Mouse (Mus musculus) lung, postnatal 0 days (tissue): ENCODE measurements around the gene Slc38a7. TPM values are rescaled to one million over a fixed set of nuclear protein-coding genes. Genes with fewer than 3 reads are reported as not detected.

Experiments used
- ATAC-seq: fragments of 200-750 bp; cut with Nextera tagmentation; 2 replicates; pipeline ENCODE4 v1.8.0; 2017; ENCODE audit warnings: moderate library complexity
- DNase-seq: peaks from one replicate; pipeline ENCODE4 v3.0.0-alpha.2; 2016; ENCODE audit warnings: low spot score
- H3K27ac ChIP-seq: fragments of 300-500 bp; sonication (generic); 2 replicates; pipeline ENCODE4 v1.5.1; 2014; ENCODE audit warnings: antibody characterized with exemption, mild to moderate bottlenecking, low read length, mixed read lengths
- H3K27me3 ChIP-seq: fragments of 300-500 bp; sonication (generic); replicated peaks from 2 replicates; pipeline ENCODE4 v1.6.1; 2014; ENCODE audit warnings: low read length, mixed read lengths; ENCODE audit not compliant: insufficient read depth
- H3K36me3 ChIP-seq: fragments of 300-500 bp; sonication (generic); 2 replicates; pipeline ENCODE4 v1.6.1; 2014; ENCODE audit warnings: low read length, mixed read lengths; ENCODE audit not compliant: insufficient read depth
- H3K4me1 ChIP-seq: fragments of 300-500 bp; sonication (generic); 2 replicates; pipeline ENCODE4 v1.6.1; 2014; ENCODE audit warnings: antibody characterized with exemption, low read depth, low read length, mixed read lengths; ENCODE audit not compliant: insufficient read depth
- H3K4me2 ChIP-seq: fragments of 300-500 bp; sonication (generic); replicated peaks from 2 replicates; pipeline ENCODE4 v1.6.1; 2014; ENCODE audit warnings: low read depth, mild to moderate bottlenecking, low read length, moderate library complexity, mixed read lengths
- H3K4me3 ChIP-seq: fragments of 300-500 bp; sonication (generic); 2 replicates; pipeline ENCODE4 v1.5.1; 2014; ENCODE audit warnings: low read depth, low read length
- H3K9ac ChIP-seq: fragments of 300-500 bp; sonication (generic); replicated peaks from 2 replicates; pipeline ENCODE4 v1.6.1; 2014; ENCODE audit warnings: low read depth, mild to moderate bottlenecking
- H3K9me3 ChIP-seq: fragments of 300-500 bp; sonication (generic); 2 replicates; pipeline ENCODE4 v1.6.1; 2016; ENCODE audit warnings: low read length, mixed read lengths
- CTCF ChIP-seq: IDR thresholded peaks from 2 replicates; pipeline ENCODE4 v1.5.1; 2016; ENCODE audit warnings: antibody characterized with exemption, mild to moderate bottlenecking
- EP300 ChIP-seq: IDR thresholded peaks from 2 replicates; pipeline ENCODE4 v1.6.1; 2016; ENCODE audit warnings: antibody characterized with exemption, mild to moderate bottlenecking, control low read depth
- WGBS: fragments of 180-500 bp; shearing (Covaris S2); extraction: QIAGEN DNeasy Blood & Tissue Kit; methylation state at CpG from one replicate; pipeline ENCODE4 v1.1.7; 2014; 5-methylcytosine and 5-hydroxymethylcytosine counted together
- polyA plus RNA-seq: library from polyadenylated mRNA; unstranded; fragments of >200 nt; fragmentation: Nextera tagmentation; extraction: Ambion mirVana; gene quantifications from 2 replicates; pipeline ENCODE4 v1.2.1, GENCODE M21; 2015

Slc38a7 gene
- polyA plus RNA-seq, 1 experiment from 2014 or later = 11.6 TPM

DNA sequence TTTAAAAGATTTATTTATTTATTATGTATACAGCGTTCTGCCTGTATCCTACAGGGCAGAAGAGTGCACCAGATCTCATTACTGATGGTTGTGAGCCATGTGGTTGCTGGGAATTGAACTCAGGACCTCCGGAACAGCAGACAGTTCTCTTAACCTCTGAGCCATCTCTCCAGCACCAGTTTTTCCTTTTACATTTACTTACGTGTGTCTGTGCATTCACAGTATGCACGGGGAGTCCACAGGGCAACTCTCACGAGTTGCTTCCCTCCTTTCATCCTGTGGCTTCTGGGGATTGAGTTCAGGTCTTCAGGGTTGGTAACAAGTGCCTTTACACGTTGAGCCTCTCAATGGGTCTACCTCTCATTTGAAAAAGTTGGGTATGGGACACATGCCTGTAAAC, 835 bp upstream of the Slc38a7 start:
- H3K9ac ChIP-seq = no peak overlapping the region
- no peaks in the 10 kb centered on the region for H3K36me3 ChIP-seq
- peaks cover 7% of the 10 kb centered on the region for H3K4me1 ChIP-seq
- DNase-seq (no peak), ATAC-seq (no peak)
- no peaks in the 10 kb centered on the region for H3K27me3 ChIP-seq
- H3K27ac ChIP-seq = no peak overlapping the region
- TF ChIP-seq CTCF (no peak), EP300 (no peak)
- H3K4me2 ChIP-seq = no peak overlapping the region
- no peak overlapping the region for H3K4me3 ChIP-seq
- H3K9me3 ChIP-seq = no peaks in the 10 kb centered on the region
- WGBS = 78% methylated on average over 6 of the region's 6 CpGs

- peak; percentile 89 for DNase-seq
- Histone ChIP-seq H3K9me3 (no peaks in the 10 kb centered on the region), H3K4me3 (no peak overlapping the region; the same call in 1 of the 2 replicates), H3K27me3 (no peaks in the 10 kb centered on the region), H3K9ac (no peak overlapping the region), H3K27ac (no peak overlapping the region; the same call in 1 of the 2 replicates), H3K4me2 (peak overlapping the region; percentile 64), H3K36me3 (0 out of 2 replicates have a peak, but pooled peaks cover 7% of the 10 kb centered on the region), H3K4me1 (peaks cover 7% of the 10 kb centered on the region)
- peak; percentile 46 for TF ChIP-seq CTCF
- no peak for TF ChIP-seq EP300
- 41% methylated on average over 4 of the region's 4 CpGs for whole genome bisulfite sequencing
- ATAC-seq = peak; percentile 70
These were observed 1.0 kb downstream of the Slc38a7 start for GRCm38 (mm10) chr8:95852290-95852689.

DNA sequence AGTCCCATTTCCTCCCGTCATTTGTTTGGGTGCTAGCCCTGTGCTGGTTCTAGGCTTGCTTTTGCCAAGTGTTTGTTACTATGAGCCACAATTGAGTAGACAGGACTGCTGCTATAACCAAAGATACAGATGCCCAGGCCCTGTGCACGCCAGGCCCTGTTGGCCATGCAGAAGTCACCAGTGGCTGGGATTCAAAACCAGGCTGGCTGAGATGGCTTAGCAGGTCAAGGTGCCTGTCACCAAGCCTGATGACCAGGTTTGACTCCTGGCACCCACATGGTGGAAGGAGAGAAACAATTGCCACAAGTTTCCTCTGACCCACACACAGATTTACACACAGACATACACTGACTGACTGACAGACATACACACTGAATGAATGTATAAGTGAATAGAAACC, 3.0 kb downstream of the Slc38a7 start:
- TF ChIP-seq EP300 (no peak), CTCF (no peak)
- no peak for ATAC-seq
- no peak overlapping the region for H3K4me3 ChIP-seq
- H3K27me3 ChIP-seq = no peaks in the 10 kb centered on the region
- peaks cover 7% of the 10 kb centered on the region for H3K4me1 ChIP-seq
- H3K36me3 ChIP-seq = 0 out of 2 replicates have a peak, but pooled peaks cover 7% of the 10 kb centered on the region
- H3K9me3 ChIP-seq = no peaks in the 10 kb centered on the region
- 89% methylated on average over 2 of the region's 2 CpGs for WGBS
- H3K9ac ChIP-seq = no peak overlapping the region
- no peak overlapping the region for H3K4me2 ChIP-seq
- H3K27ac ChIP-seq = no peak overlapping the region
- DNase-seq = no peak

DNA sequence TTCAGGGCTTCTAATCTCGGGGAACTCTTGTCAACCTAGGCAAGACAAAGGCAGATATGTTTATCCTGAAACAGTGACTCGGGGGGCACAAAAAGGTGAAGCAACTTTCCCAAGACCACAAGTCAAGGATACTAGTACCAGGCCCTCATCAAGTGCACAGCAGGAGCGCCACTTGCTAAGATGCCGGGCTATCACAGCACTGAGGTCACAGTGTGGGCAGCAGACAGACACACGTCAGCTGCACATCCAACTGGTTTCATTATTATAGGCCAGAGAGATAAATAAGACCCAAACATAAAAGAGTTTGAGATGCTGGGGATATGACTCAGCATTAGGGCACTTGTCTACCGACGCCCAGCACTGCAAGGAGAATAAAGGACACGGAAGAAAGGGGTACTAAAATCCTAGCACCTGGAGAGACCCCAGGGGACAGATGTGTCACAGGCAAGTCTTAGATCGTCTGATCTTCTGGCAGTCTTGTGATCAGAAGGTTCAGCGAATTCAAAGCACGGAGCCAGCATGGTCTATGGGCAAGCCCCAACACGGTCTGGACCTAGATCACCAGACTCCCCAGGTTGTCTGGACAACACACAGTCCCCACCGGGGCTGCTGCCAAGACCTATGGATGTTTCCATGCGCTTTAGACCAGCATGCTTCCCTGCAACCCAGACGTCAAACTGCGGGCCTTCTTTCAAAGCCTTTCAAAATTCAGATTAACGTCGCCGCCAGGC, 4.4 kb downstream of the Slc38a7 start:
- no peaks in the 10 kb centered on the region for H3K27me3 ChIP-seq
- no peak for TF ChIP-seq CTCF
- no peak for TF ChIP-seq EP300
- 89% methylated on average over 19 of the region's 19 CpGs for WGBS
- peaks cover 7% of the 10 kb centered on the region for H3K4me1 ChIP-seq
- DNase-seq (no peak), ATAC-seq (no peak)
- no peak overlapping the region for H3K9ac ChIP-seq
- no peak overlapping the region for H3K4me2 ChIP-seq
- H3K4me3 ChIP-seq = no peak overlapping the region
- H3K9me3 ChIP-seq = no peaks in the 10 kb centered on the region
- H3K36me3 ChIP-seq = peaks cover 12% of the 10 kb centered on the region; the same call in 1 of the 2 replicates
- no peak overlapping the region for H3K27ac ChIP-seq

DNA sequence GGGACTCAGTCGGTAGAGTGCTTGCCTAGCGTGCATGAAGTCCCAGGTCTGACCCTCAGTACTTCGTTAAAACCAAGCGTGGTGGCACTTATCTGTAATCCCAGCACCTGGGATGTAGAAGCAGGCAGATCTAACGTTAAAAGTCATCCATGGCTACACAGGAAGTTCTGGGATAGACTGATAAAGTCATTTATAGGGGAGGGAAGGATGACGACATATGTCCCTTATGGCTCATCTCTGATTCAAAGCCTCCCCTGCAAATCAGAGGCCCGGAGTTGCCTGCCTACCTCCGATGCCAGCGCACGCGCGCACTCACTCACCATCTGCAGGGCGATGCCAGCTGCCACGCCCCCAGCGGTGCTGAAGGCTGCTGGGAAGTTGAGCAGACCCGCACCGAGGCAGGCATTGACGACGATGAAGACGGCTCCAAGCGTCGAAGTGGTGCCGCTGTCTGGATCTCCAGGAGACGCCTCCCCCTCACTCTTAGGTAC, 5.2 kb downstream of the Slc38a7 start:
- TF ChIP-seq EP300 = no peak
- no peak for TF ChIP-seq CTCF
- Histone ChIP-seq H3K9me3 (no peaks in the 10 kb centered on the region), H3K4me3 (no peak overlapping the region), H3K27ac (no peak overlapping the region), H3K27me3 (no peaks in the 10 kb centered on the region), H3K36me3 (peaks cover 16% of the 10 kb centered on the region; the same call in 1 of the 2 replicates), H3K4me2 (no peak overlapping the region), H3K9ac (no peak overlapping the region), H3K4me1 (peaks cover 7% of the 10 kb centered on the region)
- DNase-seq (no peak), ATAC-seq (no peak)
- 80% methylated on average over 24 of the region's 24 CpGs for WGBS

DNA sequence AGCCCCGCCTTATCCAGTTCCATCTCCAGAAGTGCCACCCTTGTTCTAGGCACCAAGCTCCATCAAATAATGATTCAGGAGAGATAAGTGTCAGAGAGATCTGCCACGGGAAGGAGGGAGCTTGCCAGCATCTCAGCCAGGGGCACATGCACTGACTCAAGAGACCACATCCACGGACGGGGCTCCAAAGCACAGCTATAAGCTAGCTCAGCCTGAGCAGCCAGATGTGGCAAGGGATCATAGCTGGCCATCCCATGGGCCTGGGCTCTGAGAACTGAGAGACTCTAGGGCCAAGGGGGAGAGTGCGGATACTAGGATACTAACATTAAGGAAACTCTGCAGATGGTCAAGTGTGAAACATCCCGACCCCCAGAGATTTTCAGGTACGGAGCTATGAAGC, 8.3 kb downstream of the Slc38a7 start:
- Histone ChIP-seq H3K9me3 (no peaks in the 10 kb centered on the region), H3K4me3 (no peak overlapping the region), H3K4me1 (no peaks in the 10 kb centered on the region), H3K4me2 (no peak overlapping the region), H3K27me3 (no peaks in the 10 kb centered on the region), H3K36me3 (peaks cover 19% of the 10 kb centered on the region; the same call in 1 of the 2 replicates), H3K9ac (no peak overlapping the region), H3K27ac (no peak overlapping the region)
- WGBS = 89% methylated on average over 7 of the region's 7 CpGs
- DNase-seq (no peak), ATAC-seq (no peak)
- TF ChIP-seq EP300 = no peak
- no peak for TF ChIP-seq CTCF
